Mouse (Mus musculus): Measurements from ENCODE around the gene Rbfox2. TPM values are rescaled to one million over a fixed set of nuclear protein-coding genes. Genes with fewer than 3 reads are reported as not detected.

Gene Rbfox2
- polyA plus RNA-seq, 1 experiment = 18.7 TPM

DNA sequence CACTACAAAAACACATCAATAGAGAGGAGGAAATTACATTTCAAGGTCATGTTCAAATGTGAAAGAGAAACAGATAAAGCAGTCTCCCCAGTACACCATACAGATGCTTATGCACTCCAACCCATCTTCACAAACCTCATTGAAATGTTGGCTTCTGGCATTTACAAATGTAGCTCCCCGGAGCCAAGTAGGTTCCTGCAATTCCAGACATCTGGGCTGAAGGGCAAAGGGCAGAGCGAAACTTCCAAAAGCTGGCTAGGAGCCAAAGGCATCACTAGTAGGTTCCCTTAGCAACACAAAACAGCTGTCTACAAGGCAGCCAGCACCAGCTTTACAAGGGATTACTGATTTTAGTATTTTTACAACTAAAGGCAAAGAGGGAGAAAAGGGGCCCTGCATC is 104.6 kb downstream of the Rbfox2 start:
- DNase-seq = peak; percentile 95
- 6% methylated on average over 2 of the region's 2 CpGs for WGBS
- peaks cover 16% of the 10 kb centered on the region for H3K4me1 ChIP-seq (ENCODE audit: control insufficient read depth, insufficient read depth, low read length)
- H3K36me3 ChIP-seq (ENCODE audit: control insufficient read depth, insufficient read depth, low read length) = no peaks in the 10 kb centered on the region
- no peak overlapping the region for H3K4me3 ChIP-seq (ENCODE audit: insufficient read depth, low read depth, low read length)
- H3K27me3 ChIP-seq (replicated peaks; ENCODE audit: control insufficient read depth, insufficient read depth, low read length) = no peaks in the 10 kb centered on the region
- TF ChIP-seq CTCF (conservative IDR thresholded peaks at IDR 0.05; ENCODE audit: insufficient read depth, insufficient read length, low read depth, low read length) = no peak
- no peak overlapping the region for H3K27ac ChIP-seq (ENCODE audit: insufficient read depth, low read depth, low read length)

GRCm38 (mm10) chr15:77196827-77197226 is 110.0 kb downstream of the Rbfox2 start:
- H3K27me3 ChIP-seq (replicated peaks; ENCODE audit: control insufficient read depth, insufficient read depth, low read length) = no peaks in the 10 kb centered on the region
- no peak overlapping the region for H3K4me3 ChIP-seq (ENCODE audit: insufficient read depth, low read depth, low read length)
- WGBS = 41% methylated on average over 5 of the region's 5 CpGs
- TF ChIP-seq CTCF (conservative IDR thresholded peaks at IDR 0.05; ENCODE audit: insufficient read depth, insufficient read length, low read depth, low read length) (no peak), POLR2A (IDR thresholded peaks at IDR 0.05; ENCODE audit: low read depth, low read length) (no peak)
- H3K27ac ChIP-seq (ENCODE audit: insufficient read depth, low read depth, low read length) = no peak overlapping the region
- no peaks in the 10 kb centered on the region for H3K36me3 ChIP-seq (ENCODE audit: control insufficient read depth, insufficient read depth, low read length)
- DNase-seq = peak; percentile 91
- peaks cover 20% of the 10 kb centered on the region; the same call in 1 of the 2 replicates for H3K4me1 ChIP-seq (ENCODE audit: control insufficient read depth, insufficient read depth, low read length)

DNA sequence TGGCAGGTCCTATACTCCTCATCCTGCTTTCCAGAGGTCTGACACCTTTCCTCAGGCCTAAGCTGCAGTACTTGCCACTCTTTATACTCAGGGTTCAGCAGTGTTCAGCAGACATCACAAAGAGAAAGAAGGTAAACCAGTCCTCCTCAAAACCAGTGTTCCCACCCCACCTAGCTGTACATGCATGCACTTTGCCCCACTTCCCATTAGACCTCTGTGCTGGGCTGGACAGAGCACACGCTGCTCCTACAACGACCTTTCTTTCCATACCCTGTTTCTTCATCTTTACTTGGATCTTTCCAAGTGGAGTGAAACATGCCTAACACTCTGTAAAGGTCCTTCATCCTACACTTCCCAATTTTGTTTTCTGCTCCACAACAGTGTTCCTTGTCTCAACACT is 110.8 kb downstream of the Rbfox2 start:
- TF ChIP-seq POLR2A (IDR thresholded peaks at IDR 0.05; ENCODE audit: low read depth, low read length) (no peak), CTCF (conservative IDR thresholded peaks at IDR 0.05; ENCODE audit: insufficient read depth, insufficient read length, low read depth, low read length) (no peak)
- Histone ChIP-seq H3K4me3 (ENCODE audit: insufficient read depth, low read depth, low read length) (no peak overlapping the region), H3K36me3 (ENCODE audit: control insufficient read depth, insufficient read depth, low read length) (no peaks in the 10 kb centered on the region), H3K27me3 (replicated peaks; ENCODE audit: control insufficient read depth, insufficient read depth, low read length) (no peaks in the 10 kb centered on the region), H3K4me1 (ENCODE audit: control insufficient read depth, insufficient read depth, low read length) (peaks cover 20% of the 10 kb centered on the region; the same call in 1 of the 2 replicates), H3K27ac (ENCODE audit: insufficient read depth, low read depth, low read length) (no peak overlapping the region)
- WGBS = 47% methylated on average over 2 of the region's 2 CpGs
- no peak for DNase-seq

DNA sequence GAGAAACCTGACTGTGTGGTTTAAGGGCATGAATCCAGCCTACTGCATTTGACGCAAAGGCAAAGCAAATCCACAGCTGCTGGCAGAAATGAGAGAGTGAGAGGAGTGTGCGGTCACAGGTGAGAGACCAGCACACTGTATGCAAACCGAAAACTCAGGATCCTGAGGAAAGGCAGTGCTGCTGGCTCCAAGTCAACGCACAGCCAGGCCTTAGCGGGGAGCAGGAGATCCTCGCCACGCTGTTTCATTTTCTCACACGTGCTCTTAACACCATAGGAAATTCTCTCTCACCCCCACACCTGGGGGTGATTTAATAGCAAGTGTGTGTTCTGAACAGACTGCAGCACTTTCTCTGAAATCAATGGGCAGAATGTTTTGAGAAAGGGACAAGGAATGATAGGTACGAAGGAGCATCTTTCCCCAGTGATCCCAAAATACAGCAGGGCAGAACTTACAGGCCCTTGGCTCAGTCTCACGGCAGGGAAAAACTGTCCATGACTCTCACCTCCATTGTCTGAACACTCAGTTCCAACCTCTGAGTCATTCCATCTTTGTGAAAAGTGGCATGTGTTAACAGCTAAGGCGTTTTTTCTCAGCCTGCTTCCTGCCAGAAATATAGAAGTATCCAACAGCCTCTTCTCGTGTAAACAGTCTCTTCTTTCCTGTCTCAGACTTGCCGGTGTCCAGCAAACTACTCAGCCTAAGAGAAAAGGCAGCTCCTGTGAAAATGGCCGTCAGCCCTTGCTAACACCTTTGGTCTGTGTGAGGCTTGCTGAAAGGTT is 114.5 kb downstream of the Rbfox2 start:
- Histone ChIP-seq H3K4me1 (ENCODE audit: control insufficient read depth, insufficient read depth, low read length) (peaks cover 20% of the 10 kb centered on the region; the same call in 1 of the 2 replicates), H3K27me3 (replicated peaks; ENCODE audit: control insufficient read depth, insufficient read depth, low read length) (no peaks in the 10 kb centered on the region), H3K27ac (ENCODE audit: insufficient read depth, low read depth, low read length) (no peak overlapping the region; the same call in 1 of the 2 replicates), H3K4me3 (ENCODE audit: insufficient read depth, low read depth, low read length) (no peak overlapping the region), H3K36me3 (ENCODE audit: control insufficient read depth, insufficient read depth, low read length) (no peaks in the 10 kb centered on the region)
- no peak for TF ChIP-seq CTCF (conservative IDR thresholded peaks at IDR 0.05; ENCODE audit: insufficient read depth, insufficient read length, low read depth, low read length)
- DNase-seq = no peak
- 49% methylated on average over 14 of the region's 14 CpGs for WGBS

DNA sequence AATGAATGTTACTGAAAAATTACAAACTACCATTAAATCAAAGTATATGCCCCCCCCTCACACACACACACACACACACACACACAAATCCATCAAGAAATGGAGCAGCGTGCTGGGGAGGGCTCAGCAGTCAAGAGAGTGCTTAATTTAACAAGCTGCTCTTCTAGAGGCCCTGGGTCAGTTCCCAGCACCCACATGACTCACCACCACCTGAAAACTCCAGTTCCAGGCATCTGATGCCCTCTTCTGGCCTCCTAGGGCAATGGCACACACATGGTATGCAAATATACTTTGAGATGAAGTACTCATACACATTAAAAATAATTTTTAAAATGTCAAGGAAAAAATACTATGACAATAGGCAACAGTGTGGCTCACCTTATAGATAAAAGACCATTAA is 120.7 kb downstream of the Rbfox2 start:
- no peak; the same call in 1 of the 2 replicates for TF ChIP-seq CTCF (conservative IDR thresholded peaks at IDR 0.05; ENCODE audit: insufficient read depth, insufficient read length, low read depth, low read length)
- TF ChIP-seq POLR2A (IDR thresholded peaks at IDR 0.05; ENCODE audit: low read depth, low read length) = no peak
- Histone ChIP-seq H3K36me3 (ENCODE audit: control insufficient read depth, insufficient read depth, low read length) (no peaks in the 10 kb centered on the region), H3K27ac (ENCODE audit: insufficient read depth, low read depth, low read length) (no peak overlapping the region), H3K4me1 (ENCODE audit: control insufficient read depth, insufficient read depth, low read length) (peaks cover 5% of the 10 kb centered on the region; the same call in 1 of the 2 replicates), H3K4me3 (ENCODE audit: insufficient read depth, low read depth, low read length) (no peak overlapping the region), H3K27me3 (replicated peaks; ENCODE audit: control insufficient read depth, insufficient read depth, low read length) (no peaks in the 10 kb centered on the region)
- DNase-seq = no peak
- 100% methylated on average over 1 of the region's 1 CpGs for WGBS

- no peak overlapping the region for H3K27ac ChIP-seq (ENCODE audit: insufficient read depth, low read depth, low read length)
- WGBS = 50% methylated on average over 5 of the region's 5 CpGs
- H3K36me3 ChIP-seq (ENCODE audit: control insufficient read depth, insufficient read depth, low read length) = no peaks in the 10 kb centered on the region
- peaks cover 5% of the 10 kb centered on the region; the same call in 1 of the 2 replicates for H3K4me1 ChIP-seq (ENCODE audit: control insufficient read depth, insufficient read depth, low read length)
- peak; percentile 46 for DNase-seq
- TF ChIP-seq POLR2A (IDR thresholded peaks at IDR 0.05; ENCODE audit: low read depth, low read length) (no peak), CTCF (conservative IDR thresholded peaks at IDR 0.05; ENCODE audit: insufficient read depth, insufficient read length, low read depth, low read length) (no peak)
- H3K4me3 ChIP-seq (ENCODE audit: insufficient read depth, low read depth, low read length) = no peak overlapping the region
- H3K27me3 ChIP-seq (replicated peaks; ENCODE audit: control insufficient read depth, insufficient read depth, low read length) = no peaks in the 10 kb centered on the region
Measured at GRCm38 (mm10) chr15:77185614-77186013, 121.2 kb downstream of the Rbfox2 start.

- H3K27ac ChIP-seq (ENCODE audit: insufficient read depth, low read depth, low read length) = no peak overlapping the region
- 49% methylated on average over 5 of the region's 5 CpGs for WGBS
- H3K4me3 ChIP-seq (ENCODE audit: insufficient read depth, low read depth, low read length) = no peak overlapping the region
- TF ChIP-seq CTCF (conservative IDR thresholded peaks at IDR 0.05; ENCODE audit: insufficient read depth, insufficient read length, low read depth, low read length) = no peak
- no peak for TF ChIP-seq POLR2A (IDR thresholded peaks at IDR 0.05; ENCODE audit: low read depth, low read length)
- peak; percentile 71 for DNase-seq
- peaks cover 5% of the 10 kb centered on the region; the same call in 1 of the 2 replicates for H3K4me1 ChIP-seq (ENCODE audit: control insufficient read depth, insufficient read depth, low read length)
- no peaks in the 10 kb centered on the region for H3K27me3 ChIP-seq (replicated peaks; ENCODE audit: control insufficient read depth, insufficient read depth, low read length)
- no peaks in the 10 kb centered on the region for H3K36me3 ChIP-seq (ENCODE audit: control insufficient read depth, insufficient read depth, low read length)
Measured at GRCm38 (mm10) chr15:77182800-77183199, 124.0 kb downstream of the Rbfox2 start.
